Mouse (Mus musculus) stomach, postnatal 0 days (tissue): ENCODE measurements at regions not wholly inside any gene's neighbourhood (a gene's known extent, or its start where the extent isn't known, plus 50 kb on each side); places are given as distances from the start of the nearest gene placed in this dataset. TPM values are rescaled to one million over a fixed set of nuclear protein-coding genes. Genes with fewer than 3 reads are reported as not detected.

Source experiments
- ATAC-seq: fragments of 200-750 bp; cut with Nextera tagmentation; 2 replicates; pipeline ENCODE4 v1.8.0; 2017; ENCODE audit not compliant: low FRiP score, low TSS enrichment
- DNase-seq: peaks from one replicate; pipeline ENCODE4 v3.0.0-alpha.2; 2016; ENCODE audit warnings: low spot score
- H3K27ac ChIP-seq: fragments of 300-500 bp; sonication (generic); replicated peaks from 2 replicates; pipeline ENCODE4 v1.5.1; 2014; ENCODE audit warnings: mild to moderate bottlenecking, control low read depth
- H3K27me3 ChIP-seq: fragments of 300-500 bp; sonication (generic); 2 replicates; pipeline ENCODE4 v1.6.1; 2014; ENCODE audit warnings: low read length; ENCODE audit not compliant: control insufficient read depth, insufficient read depth
- H3K36me3 ChIP-seq: fragments of 300-500 bp; sonication (generic); 2 replicates; pipeline ENCODE4 v1.6.1; 2014; ENCODE audit warnings: low read length, mixed read lengths; ENCODE audit not compliant: control insufficient read depth, insufficient read depth
- H3K4me1 ChIP-seq: fragments of 300-500 bp; sonication (generic); replicated peaks from 2 replicates; pipeline ENCODE4 v1.6.1; 2014; ENCODE audit warnings: antibody characterized with exemption; ENCODE audit not compliant: control insufficient read depth, insufficient read depth
- H3K4me2 ChIP-seq: fragments of 300-500 bp; sonication (generic); replicated peaks from 2 replicates; pipeline ENCODE4 v1.6.1; 2014; ENCODE audit warnings: low read depth, mild to moderate bottlenecking, control low read depth, moderate library complexity
- H3K4me3 ChIP-seq: fragments of 300-500 bp; sonication (generic); 2 replicates; pipeline ENCODE4 v1.5.1; 2014; ENCODE audit warnings: low read depth, low read length, control low read depth
- H3K9ac ChIP-seq: fragments of 300-500 bp; sonication (generic); 2 replicates; pipeline ENCODE4 v1.6.1; 2014; ENCODE audit warnings: mild to moderate bottlenecking, low read length, control low read depth, mixed read lengths
- H3K9me3 ChIP-seq: fragments of 300-500 bp; sonication (generic); 2 replicates; pipeline ENCODE4 v1.6.1; 2016; ENCODE audit warnings: low read length; ENCODE audit not compliant: control insufficient read depth
- CTCF ChIP-seq: IDR thresholded peaks from 2 replicates; pipeline ENCODE4 v1.5.1; 2016; ENCODE audit warnings: antibody characterized with exemption, low read depth, mild to moderate bottlenecking, moderate library complexity
- EP300 ChIP-seq: optimal IDR thresholded peaks from 2 replicates; pipeline ENCODE3; 2016; ENCODE audit warnings: antibody characterized with exemption
- WGBS: fragments of 180-500 bp; shearing (Covaris S2); extraction: QIAGEN DNeasy Blood & Tissue Kit; methylation state at CpG from one replicate; pipeline ENCODE4 v1.1.7; 2014; 5-methylcytosine and 5-hydroxymethylcytosine counted together
- microRNA-seq: library from miRNA; unstranded; fragments of <30 nt; microRNA quantifications from one replicate; pipeline ENCODE4, GENCODE M21; 2016

DNA sequence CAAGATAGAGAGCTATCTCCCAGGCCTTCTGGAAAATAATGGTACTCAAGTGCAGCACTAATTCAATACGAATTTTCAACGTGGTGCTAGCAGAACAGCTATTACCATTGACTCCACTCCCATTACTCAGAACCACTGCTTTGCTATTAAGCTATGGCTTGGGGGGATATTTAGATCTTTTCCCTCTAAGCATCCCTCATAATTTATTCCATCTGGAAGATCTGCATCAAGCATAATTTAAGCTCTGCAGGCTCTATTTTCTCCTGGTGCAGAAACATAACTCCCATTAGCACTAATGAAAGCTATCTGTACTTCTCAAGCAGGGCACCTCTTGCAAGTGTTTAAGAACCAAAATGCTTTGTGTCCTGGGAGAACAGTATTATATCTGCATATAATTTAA, 247.0 kb downstream of the S1pr1 start:
- 54% methylated on average over 2 of the region's 2 CpGs for WGBS
- H3K4me2 ChIP-seq, result no peak overlapping the region
- DNase-seq (no peak), ATAC-seq (no peak)
- TF ChIP-seq EP300, result no peak
- no peak for TF ChIP-seq CTCF
- H3K27me3 ChIP-seq, result no peaks in the 10 kb centered on the region
- H3K9me3 ChIP-seq, result 0 out of 2 replicates have a peak, but pooled peaks cover 3% of the 10 kb centered on the region
- no peak overlapping the region for H3K4me3 ChIP-seq
- H3K27ac ChIP-seq, result no peak overlapping the region
- no peaks in the 10 kb centered on the region for H3K4me1 ChIP-seq
- H3K9ac ChIP-seq, result no peak overlapping the region
- no peaks in the 10 kb centered on the region for H3K36me3 ChIP-seq

DNA sequence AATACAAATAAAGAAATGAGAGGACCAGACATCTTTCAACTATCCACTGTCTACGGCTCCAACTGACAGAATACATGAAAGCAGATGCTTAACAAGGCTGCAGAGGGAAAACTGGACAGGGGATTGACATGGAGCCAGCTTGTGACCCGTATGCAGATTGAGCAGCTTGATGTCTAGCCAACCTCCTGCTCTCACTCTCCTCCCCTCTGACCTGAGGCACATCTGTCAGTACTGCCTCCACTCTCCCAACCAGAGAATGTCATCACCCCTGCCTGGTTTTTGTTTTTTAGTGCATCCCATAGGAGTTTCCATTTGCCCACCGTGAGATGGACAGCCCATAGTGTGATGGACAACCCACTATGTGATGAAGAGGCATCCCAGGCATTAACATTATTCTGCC, 252.2 kb downstream of the S1pr1 start:
- DNase-seq (no peak), ATAC-seq (no peak)
- Histone ChIP-seq H3K4me3 (no peak overlapping the region), H3K9me3 (no peaks in the 10 kb centered on the region), H3K4me1 (no peaks in the 10 kb centered on the region), H3K36me3 (no peaks in the 10 kb centered on the region), H3K27ac (no peak overlapping the region), H3K4me2 (no peak overlapping the region), H3K9ac (no peak overlapping the region), H3K27me3 (no peaks in the 10 kb centered on the region)
- no peak for TF ChIP-seq CTCF
- TF ChIP-seq EP300, result no peak
- 70% methylated on average over 3 of the region's 3 CpGs for WGBS

Small RNA genes lying in the stretch of these regions (microRNA-seq; reads per million reads assigned to microRNA genes)
- not detected for gene Gm25347
